Mouse (Mus musculus) ES-Bruce4 (cell line): ENCODE data around the gene Lpin3. TPM values are rescaled to one million over a fixed set of nuclear protein-coding genes. Genes with fewer than 3 reads are reported as not detected.

ENCODE experiments used
- H3K27ac ChIP-seq: 2 replicates; pipeline ENCODE4 v1.5.1; 2012; ENCODE audit warnings: low read length, inconsistent platforms; ENCODE audit not compliant: insufficient read depth
- H3K27me3 ChIP-seq: 2 replicates; pipeline ENCODE4 v1.6.1; 2012; ENCODE audit warnings: mild to moderate bottlenecking, low read length, inconsistent platforms; ENCODE audit not compliant: control insufficient read depth, poor library complexity, insufficient read depth, severe bottlenecking
- H3K36me3 ChIP-seq: 2 replicates; pipeline ENCODE4 v1.6.1; 2012; ENCODE audit warnings: inconsistent platforms, mild to moderate bottlenecking, low read length, moderate library complexity; ENCODE audit not compliant: control insufficient read depth, poor library complexity, insufficient read depth, severe bottlenecking
- H3K4me1 ChIP-seq: one replicate; pipeline ENCODE4 v1.8.1; 2011; ENCODE audit warnings: low read length; ENCODE audit not compliant: control insufficient read depth, insufficient read depth
- H3K4me3 ChIP-seq: 2 replicates; pipeline ENCODE4 v1.5.1; 2011; ENCODE audit warnings: low read depth, mild to moderate bottlenecking, low read length
- H3K9ac ChIP-seq: 2 replicates; pipeline ENCODE4 v1.6.1; 2012; ENCODE audit warnings: low read depth, mild to moderate bottlenecking, inconsistent platforms; ENCODE audit not compliant: poor library complexity, severe bottlenecking
- H3K9me3 ChIP-seq: replicated peaks from 2 replicates; pipeline ENCODE4 v1.6.1; 2012; ENCODE audit warnings: mild to moderate bottlenecking, low read length, inconsistent platforms; ENCODE audit not compliant: control insufficient read depth, poor library complexity, insufficient read depth, severe bottlenecking
- CTCF ChIP-seq: IDR thresholded peaks from one replicate; pipeline ENCODE4 v1.8.1; 2011; ENCODE audit warnings: low read depth, low read length
- EP300 ChIP-seq: IDR thresholded peaks from 2 replicates; pipeline ENCODE4 v1.6.1; 2011; ENCODE audit warnings: low read depth, low read length; ENCODE audit not compliant: insufficient read depth
- POLR2A ChIP-seq: IDR thresholded peaks from one replicate; pipeline ENCODE4 v1.8.1; 2011; ENCODE audit warnings: low read length; ENCODE audit not compliant: insufficient read depth
- polyA plus RNA-seq: library from polyadenylated mRNA; stranded (reverse); fragments of >200 nt; gene quantifications from 2 replicates; pipeline ENCODE4 v1.2.4, GENCODE M21; 2011; ENCODE audit warnings: low read depth; ENCODE audit not compliant: missing spikeins, insufficient read depth, insufficient read length

Gene Lpin3
- polyA plus RNA-seq, 1 experiment = 7.0 TPM

DNA sequence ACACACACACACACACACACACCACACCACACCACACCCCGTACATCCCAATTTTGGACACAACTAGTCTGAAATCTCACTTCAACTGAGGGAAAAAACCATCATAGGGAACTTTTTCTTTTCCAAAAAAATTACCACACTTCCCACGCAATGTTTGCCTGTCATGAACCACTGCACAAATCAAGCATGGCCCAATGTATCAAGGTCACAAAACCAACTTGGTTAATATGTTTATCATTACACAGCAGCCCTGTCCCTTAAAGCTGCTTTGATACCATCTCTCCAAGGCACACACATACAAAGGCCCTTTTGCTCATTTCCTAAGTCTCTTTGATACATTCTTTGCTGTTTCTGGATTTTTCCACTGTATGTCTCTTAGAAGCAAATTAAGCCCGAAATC is 9.2 kb upstream of the Lpin3 start:
- peaks cover 4% of the 10 kb centered on the region; the same call in 1 of the 2 replicates for H3K27me3 ChIP-seq
- no peak overlapping the region for H3K4me3 ChIP-seq
- TF ChIP-seq EP300 = no peak
- no peaks in the 10 kb centered on the region for H3K4me1 ChIP-seq
- no peaks in the 10 kb centered on the region for H3K36me3 ChIP-seq
- no peak overlapping the region for H3K9ac ChIP-seq
- peaks cover 4% of the 10 kb centered on the region; the same call in 1 of the 2 replicates for H3K9me3 ChIP-seq
- no peak overlapping the region for H3K27ac ChIP-seq

DNA sequence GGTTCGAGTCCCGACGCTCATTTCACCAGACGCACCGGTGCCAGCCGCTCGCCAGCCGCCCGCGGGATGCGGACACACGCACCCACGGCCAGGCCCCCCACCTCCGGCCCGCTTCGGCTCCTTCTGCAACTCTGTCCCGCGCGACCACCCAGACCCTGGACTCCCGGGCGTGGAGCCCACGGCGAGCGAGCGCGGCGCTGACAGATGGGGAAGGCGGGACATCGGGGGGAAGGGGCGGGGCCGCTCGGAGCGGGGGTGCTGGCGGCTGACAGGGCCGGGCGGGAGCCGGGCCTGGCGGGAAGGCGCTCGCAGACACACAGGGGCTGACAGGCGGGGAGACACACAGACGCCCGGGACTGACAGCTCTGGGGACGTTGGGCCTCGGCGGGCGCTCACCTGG is 8.1 kb upstream of the Lpin3 start:
- Histone ChIP-seq H3K27ac (no peak overlapping the region), H3K4me3 (peak overlapping the region; percentile 65), H3K9me3 (peaks cover 4% of the 10 kb centered on the region; the same call in 1 of the 2 replicates), H3K27me3 (peaks cover 4% of the 10 kb centered on the region; the same call in 1 of the 2 replicates), H3K36me3 (no peaks in the 10 kb centered on the region), H3K4me1 (no peaks in the 10 kb centered on the region), H3K9ac (peak overlapping the region; percentile 9)
- TF ChIP-seq POLR2A (no peak), CTCF (no peak)

DNA sequence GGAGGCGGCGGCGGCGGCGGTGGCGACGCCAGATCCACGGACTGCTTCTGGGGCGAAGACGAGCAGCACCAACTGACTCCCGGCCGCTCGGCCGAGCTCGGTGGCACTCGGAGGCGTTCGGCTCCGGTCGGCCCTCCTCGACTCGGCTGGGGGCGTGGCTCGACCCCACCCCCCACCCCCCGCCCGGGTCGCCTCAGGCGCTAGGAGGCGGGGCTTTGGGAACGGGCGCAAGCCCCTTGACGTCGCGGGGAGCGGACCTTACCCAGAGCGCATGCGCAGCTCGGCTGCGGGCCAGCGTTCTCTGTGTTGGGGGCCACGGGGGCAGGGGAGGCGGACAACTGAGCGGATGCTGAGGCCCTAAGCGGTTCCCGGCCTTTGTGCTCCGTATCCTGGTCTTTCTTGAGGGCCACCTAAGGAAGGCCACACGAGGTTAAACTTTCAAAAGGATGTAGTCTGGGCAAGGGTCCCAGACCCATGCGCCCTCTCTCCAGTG is 7.5 kb upstream of the Lpin3 start, which contains the start of gene Zhx3:
Gene Zhx3 (minus strand): TSS at position 109 of the 493 bp plus-strand sequence.
- TF ChIP-seq CTCF (no peak), POLR2A (peak; percentile 21), EP300 (no peak)
- H3K27ac ChIP-seq = no peak within 1 kb of the TSS
- H3K9me3 ChIP-seq = peaks cover 4% of the 10 kb centered on the region; the same call in 1 of the 2 replicates
- H3K36me3 ChIP-seq = no peaks in the 10 kb centered on the region
- H3K4me3 ChIP-seq = peak within 1 kb of the TSS; percentile 65
- no peaks in the 10 kb centered on the region for H3K4me1 ChIP-seq
- peaks cover 4% of the 10 kb centered on the region; the same call in 1 of the 2 replicates for H3K27me3 ChIP-seq
- peak within 1 kb of the TSS; percentile 9 for H3K9ac ChIP-seq

DNA sequence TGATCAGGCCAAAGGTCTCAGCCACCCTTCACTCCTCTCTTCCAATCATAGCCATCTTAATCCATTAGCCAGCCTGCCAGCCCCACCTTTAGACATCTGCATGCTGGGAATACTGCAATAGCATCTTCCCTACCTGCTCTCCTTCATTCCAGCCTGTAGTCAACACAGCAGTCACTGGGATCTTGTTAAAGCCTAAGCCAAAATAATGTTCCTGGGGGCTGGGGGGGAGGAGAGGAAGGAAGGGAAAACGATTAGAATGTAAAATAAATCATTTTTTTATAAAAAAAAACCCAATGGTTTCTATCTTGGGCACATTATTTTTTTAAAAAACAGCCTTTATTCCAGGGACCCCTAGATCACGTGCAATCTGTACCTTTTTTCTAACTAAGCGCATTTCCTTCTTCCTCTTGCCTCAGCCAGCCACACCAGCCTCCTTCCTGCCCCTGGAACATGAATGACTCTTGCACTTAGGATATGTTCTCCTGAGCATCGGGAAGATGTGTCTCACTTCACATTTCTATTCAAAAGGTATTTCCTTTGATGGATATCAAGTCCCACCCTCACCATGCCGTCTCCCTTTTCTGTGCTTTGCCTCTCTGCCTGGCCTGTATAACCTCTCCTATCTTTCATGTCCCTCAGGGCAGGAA is 6.1 kb upstream of the Lpin3 start:
- Histone ChIP-seq H3K27me3 (peaks cover 4% of the 10 kb centered on the region; the same call in 1 of the 2 replicates), H3K4me1 (no peaks in the 10 kb centered on the region), H3K27ac (no peak overlapping the region), H3K9ac (no peak overlapping the region), H3K4me3 (no peak overlapping the region), H3K9me3 (peaks cover 4% of the 10 kb centered on the region; the same call in 1 of the 2 replicates), H3K36me3 (no peaks in the 10 kb centered on the region)
- no peak for TF ChIP-seq EP300
- no peak for TF ChIP-seq POLR2A
- no peak for TF ChIP-seq CTCF

DNA sequence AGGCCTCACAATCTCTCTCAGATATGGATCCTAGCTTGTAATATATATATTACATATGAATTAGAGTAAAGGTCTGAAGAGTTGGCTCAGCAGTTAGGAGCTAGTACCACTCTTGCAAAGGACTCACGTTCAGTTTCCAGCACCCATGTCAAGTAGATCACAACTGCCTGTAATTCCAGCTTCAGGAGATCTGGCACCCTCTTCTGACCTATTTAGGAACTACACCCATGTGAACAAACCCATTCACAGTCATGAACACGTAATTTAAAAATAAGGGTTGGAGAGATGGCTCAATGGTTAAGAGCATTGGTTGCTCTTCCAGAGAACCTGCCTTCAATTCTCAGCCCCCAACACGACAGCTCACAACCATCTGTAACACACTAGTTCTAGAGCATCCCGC is 4.4 kb upstream of the Lpin3 start:
- peaks cover 4% of the 10 kb centered on the region; the same call in 1 of the 2 replicates for H3K9me3 ChIP-seq
- no peak overlapping the region for H3K4me3 ChIP-seq
- no peaks in the 10 kb centered on the region for H3K4me1 ChIP-seq
- peaks cover 4% of the 10 kb centered on the region; the same call in 1 of the 2 replicates for H3K27me3 ChIP-seq
- no peak overlapping the region for H3K27ac ChIP-seq
- no peaks in the 10 kb centered on the region for H3K36me3 ChIP-seq
- TF ChIP-seq POLR2A (no peak), EP300 (no peak), CTCF (no peak)
- H3K9ac ChIP-seq = no peak overlapping the region

DNA sequence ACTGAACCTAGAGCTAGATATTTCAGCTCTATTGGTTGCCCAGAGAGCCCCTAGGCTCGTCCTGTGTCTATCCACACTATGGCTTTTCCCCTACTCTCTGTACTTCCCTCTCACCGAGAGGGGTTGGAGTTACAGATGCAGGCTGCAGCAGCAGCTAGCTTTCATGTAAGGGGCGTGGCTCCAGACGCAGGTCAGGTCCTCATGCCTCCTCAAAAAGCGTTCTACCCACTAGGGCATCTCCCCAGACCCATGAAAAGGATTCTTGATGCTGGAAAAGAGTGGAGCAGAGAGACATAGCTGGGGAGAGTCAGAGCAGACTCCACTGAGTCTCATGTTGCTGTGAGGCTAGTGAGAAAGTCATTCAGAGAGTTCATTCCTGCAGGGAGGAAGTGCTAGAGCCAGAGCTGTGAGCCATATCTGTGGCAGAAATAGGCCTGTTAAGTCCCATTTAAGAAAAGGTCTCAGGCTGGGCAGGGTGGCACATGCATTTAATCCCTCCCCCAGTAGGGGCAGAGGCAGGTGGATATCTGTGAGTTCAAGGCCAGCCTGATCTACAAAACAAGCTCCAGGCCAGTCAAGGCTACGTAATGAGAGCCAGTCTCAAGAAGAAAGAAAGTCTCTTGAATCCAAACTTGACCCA is 1.1 kb downstream of the Lpin3 start:
- TF ChIP-seq CTCF = no peak
- no peak for TF ChIP-seq EP300
- no peak for TF ChIP-seq POLR2A
- no peak overlapping the region for H3K4me3 ChIP-seq
- H3K27me3 ChIP-seq = no peaks in the 10 kb centered on the region
- no peaks in the 10 kb centered on the region for H3K4me1 ChIP-seq
- no peaks in the 10 kb centered on the region for H3K9me3 ChIP-seq
- no peak overlapping the region for H3K27ac ChIP-seq
- H3K9ac ChIP-seq = no peak overlapping the region
- H3K36me3 ChIP-seq = no peaks in the 10 kb centered on the region
